Mouse (Mus musculus) G1E-ER4 (cell line): Measurements from ENCODE around the gene Cda. TPM values are rescaled to one million over a fixed set of nuclear protein-coding genes. Genes with fewer than 3 reads are reported as not detected.

Experiments used
- GATA1 ChIP-seq: IDR thresholded peaks from one replicate; pipeline ENCODE4 v1.8.0; 2012; ENCODE audit warnings: low read length, inconsistent platforms
- polyA plus RNA-seq: library from polyadenylated mRNA; stranded (reverse); fragments of >175 nt; gene quantifications from 2 replicates; pipeline ENCODE4 v1.2.3, GENCODE M21; 2012

Cda gene
- polyA plus RNA-seq = not detected in 2 replicates

- TF ChIP-seq GATA1 = no peak
Observed at GRCm38 (mm10) chr4:138367641-138368497, at the start of gene Cda. Cda (minus strand) TSS chr4:138367992.

DNA sequence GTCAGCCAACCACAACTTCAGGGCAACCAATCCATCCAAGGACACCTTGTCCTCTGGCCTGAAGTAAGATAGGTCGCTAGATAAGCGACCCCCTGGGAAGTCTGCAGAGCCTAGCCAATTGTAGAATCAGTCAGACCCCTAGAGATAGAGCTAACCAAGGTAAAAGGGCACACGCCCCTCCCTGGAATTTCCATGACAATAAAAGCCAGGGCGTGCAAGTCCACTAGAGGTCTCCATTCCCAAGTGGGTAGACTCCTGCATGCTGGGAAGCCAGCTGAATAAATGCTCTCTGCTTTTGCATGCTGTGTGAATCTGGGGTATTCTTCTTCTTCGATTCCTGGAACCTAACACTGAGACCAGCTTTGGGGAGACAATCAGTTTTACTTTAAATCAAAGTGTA lies 48.6 kb upstream of the Cda start:
- no peak for TF ChIP-seq GATA1

GRCm38 (mm10) chr4:138415991-138416390 lies 48.2 kb upstream of the Cda start:
- TF ChIP-seq GATA1 = no peak

- no peak for TF ChIP-seq GATA1
Observed at GRCm38 (mm10) chr4:138414725-138415124, 46.9 kb upstream of the Cda start.

GRCm38 (mm10) chr4:138411504-138412121 lies 43.8 kb upstream of the Cda start:
- no peak for TF ChIP-seq GATA1

GRCm38 (mm10) chr4:138411011-138411410 lies 43.2 kb upstream of the Cda start:
- TF ChIP-seq GATA1 = no peak

DNA sequence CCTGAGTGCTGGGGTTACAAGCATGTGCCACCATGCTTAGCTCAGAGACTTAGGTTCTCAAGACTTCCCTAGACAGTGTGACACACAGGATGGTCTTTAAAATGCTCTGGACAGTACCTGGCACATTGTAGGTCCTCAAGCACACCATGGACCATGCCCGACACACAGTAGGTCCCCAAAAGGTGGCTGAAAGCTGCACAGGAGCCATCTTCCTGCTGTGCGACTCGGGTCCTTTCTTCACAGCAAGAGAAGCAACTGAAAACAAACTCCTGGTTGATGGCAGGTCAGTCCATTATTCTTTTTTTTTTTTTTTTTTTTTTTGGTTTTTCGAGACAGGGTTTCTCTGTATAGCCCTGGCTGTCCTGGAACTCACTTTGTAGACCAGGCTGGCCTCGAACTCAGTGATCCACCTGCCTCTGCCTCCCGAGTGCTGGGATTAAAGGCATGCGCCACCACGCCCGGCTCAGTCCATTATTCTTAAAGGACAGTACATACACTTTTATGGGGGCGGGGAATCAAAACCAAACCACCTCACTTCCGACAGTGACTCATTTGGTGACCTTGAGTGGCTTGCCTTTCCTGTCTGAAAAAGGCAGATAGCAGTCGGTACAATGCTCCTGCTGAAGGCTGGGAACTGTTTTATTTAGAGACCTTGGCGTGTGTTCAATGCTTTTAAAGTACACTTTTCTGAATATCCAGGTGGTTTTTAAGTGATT lies 39.8 kb upstream of the Cda start:
- no peak for TF ChIP-seq GATA1

- TF ChIP-seq GATA1 = no peak
Observed at GRCm38 (mm10) chr4:138404806-138405205, 37.0 kb upstream of the Cda start.

DNA sequence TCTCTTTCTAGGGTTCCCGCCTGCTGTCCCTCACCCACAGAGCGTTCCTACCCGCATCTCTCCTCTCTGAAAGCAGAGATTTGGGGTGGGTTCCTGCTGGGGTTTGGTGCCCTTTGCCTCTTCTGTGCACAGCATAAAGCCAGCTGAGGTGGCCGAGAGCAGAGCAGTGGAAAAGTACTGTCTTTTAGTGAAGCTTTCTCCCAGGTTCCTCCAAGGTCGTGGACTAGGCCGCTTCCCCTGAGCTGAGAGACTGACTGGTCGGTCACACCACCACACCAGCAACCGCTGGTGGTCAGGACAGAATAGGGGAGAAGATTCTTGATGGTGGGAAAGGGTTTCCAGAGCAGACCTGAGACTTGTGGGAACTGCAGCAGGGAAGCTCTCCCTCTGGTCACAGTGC lies 28.9 kb upstream of the Cda start:
- TF ChIP-seq GATA1 = no peak

GRCm38 (mm10) chr4:138395971-138396645 lies 28.3 kb upstream of the Cda start, which contains the start of gene Fam43b:
Fam43b (minus strand) TSS chr4:138396528.
- TF ChIP-seq GATA1 = no peak

DNA sequence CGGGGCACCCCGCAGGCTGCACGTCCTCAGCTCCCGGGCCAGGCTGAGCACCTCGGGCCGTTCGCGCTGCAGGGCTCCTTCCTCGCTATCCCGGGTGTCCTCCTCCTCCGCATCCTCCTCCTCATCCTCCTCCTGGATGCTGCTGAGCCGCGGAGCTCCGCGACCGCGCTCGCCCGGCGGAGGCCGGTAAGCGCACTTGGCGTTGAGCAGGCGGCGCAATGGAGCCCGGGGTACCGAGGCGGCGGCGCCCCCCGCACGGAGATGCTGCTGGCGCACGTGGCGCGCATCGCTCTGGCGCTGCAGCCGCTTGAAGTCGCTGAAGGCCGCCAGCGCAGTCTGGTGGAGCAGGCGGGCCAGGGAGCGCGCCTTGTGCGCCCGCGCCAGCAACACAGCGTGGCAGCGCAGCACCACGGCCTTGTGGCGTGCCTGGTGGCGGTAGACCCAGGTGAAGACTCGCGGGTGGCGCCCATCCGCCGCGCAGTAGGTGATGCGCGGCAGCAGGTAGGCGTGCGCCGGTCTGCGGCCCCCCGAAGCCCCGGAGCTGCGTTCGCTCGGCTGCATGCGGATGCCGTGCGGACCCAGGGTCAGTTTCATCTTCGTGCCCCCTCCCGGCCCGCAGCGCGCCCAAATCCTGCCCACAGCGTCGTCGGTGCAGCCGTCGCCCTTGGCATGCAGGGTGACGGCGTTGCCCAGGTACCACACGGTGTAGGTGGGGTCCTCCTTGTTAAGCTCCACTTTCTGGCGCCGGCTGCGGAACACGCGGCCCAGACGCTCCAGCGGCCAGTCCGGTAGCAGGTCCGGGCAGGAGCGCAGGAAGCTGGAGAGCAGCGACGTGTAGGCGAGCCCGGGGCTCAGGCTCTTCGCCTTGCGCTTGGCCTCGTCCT lies 27.5 kb upstream of the Cda start:
- TF ChIP-seq GATA1 = no peak

DNA sequence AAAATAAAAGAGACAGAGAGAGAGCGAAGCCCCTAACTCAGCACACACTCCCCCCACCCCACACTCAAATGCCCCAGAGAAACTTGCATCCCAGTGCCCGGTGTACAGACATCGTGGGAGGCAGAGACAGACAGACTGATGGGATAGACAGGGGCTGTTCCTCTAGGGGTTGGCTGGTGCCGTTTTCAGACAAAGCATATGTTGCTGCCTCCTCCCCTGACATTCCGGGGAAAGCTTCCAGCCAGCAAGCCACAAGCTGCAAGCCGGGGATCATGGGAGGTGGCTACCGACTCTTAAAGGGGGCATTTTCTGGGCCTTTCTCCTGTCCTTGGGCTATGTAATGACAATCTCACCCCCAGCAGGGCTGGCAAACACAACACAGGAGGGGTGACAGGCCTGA lies 25.9 kb upstream of the Cda start:
- TF ChIP-seq GATA1 = no peak

GRCm38 (mm10) chr4:138383789-138384188 lies 16.0 kb upstream of the Cda start:
- no peak for TF ChIP-seq GATA1

DNA sequence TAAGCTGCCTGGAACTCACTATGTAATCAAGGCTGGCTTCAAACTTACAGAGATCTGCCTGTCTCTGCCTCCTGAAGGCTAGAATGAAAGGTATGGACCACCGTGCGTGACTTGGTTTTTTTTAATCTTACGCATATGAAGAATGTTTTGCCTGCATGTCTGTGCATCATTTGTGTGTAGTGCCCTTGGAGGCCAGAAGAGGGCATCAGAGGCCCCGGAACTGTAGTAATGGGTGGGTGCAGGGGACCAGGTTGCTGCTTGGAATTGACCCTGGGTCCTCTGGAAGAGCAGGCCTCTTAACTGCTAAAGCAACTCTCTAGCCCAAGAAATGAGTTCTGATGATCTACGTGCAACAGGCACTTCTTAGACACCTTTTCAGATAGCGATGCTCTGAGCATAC lies 14.7 kb upstream of the Cda start:
- TF ChIP-seq GATA1 = no peak
